Mouse (Mus musculus) C2C12 (cell line): ENCODE measurements around the gene Usp3. TPM values are rescaled to one million over a fixed set of nuclear protein-coding genes. Genes with fewer than 3 reads are reported as not detected.

Experiments used
- H3K27me3 ChIP-seq: one replicate; pipeline ENCODE4 v1.6.1; 2011; ENCODE audit not compliant: control insufficient read depth, insufficient read depth, insufficient read length
- H3K36me3 ChIP-seq: one replicate; pipeline ENCODE4 v1.6.1; 2011; ENCODE audit not compliant: control insufficient read depth, insufficient read depth
- H3K4me3 ChIP-seq: one replicate; pipeline ENCODE4 v1.5.1; 2011; ENCODE audit warnings: mild to moderate bottlenecking, control low read depth; ENCODE audit not compliant: poor library complexity, insufficient read depth, severe bottlenecking
- H3K79me2 ChIP-seq: one replicate; pipeline ENCODE4 v1.6.1; 2011; ENCODE audit not compliant: control insufficient read depth, insufficient read depth
- H3K79me3 ChIP-seq: one replicate; pipeline ENCODE4 v1.6.1; 2011; ENCODE audit warnings: low read depth, control low read depth
- H3ac ChIP-seq: one replicate; pipeline ENCODE3; 2011; ENCODE audit warnings: low read depth; ENCODE audit not compliant: control insufficient read depth, insufficient read length
- CEBPB ChIP-seq: IDR thresholded peaks from one replicate; pipeline ENCODE4 v1.6.1; 2011; ENCODE audit warnings: low read depth, mild to moderate bottlenecking, control low read depth, moderate library complexity
- CTCF ChIP-seq: IDR thresholded peaks from one replicate; pipeline ENCODE4 v1.5.1; 2011; ENCODE audit not compliant: control insufficient read depth, insufficient read depth, insufficient read length
- FOSL1 ChIP-seq: IDR thresholded peaks from one replicate; pipeline ENCODE4 v1.8.0; 2011; ENCODE audit warnings: mild to moderate bottlenecking, low read length; ENCODE audit not compliant: poor library complexity, insufficient read depth, severe bottlenecking
- MAX ChIP-seq: IDR thresholded peaks from one replicate; pipeline ENCODE4 v1.6.1; 2011; ENCODE audit warnings: mild to moderate bottlenecking, control low read depth
- MYOD1 ChIP-seq: IDR thresholded peaks from one replicate; pipeline ENCODE4 v1.6.1; 2011; ENCODE audit warnings: low read depth; ENCODE audit not compliant: control insufficient read depth, insufficient read length
- MYOG ChIP-seq: IDR thresholded peaks from one replicate; pipeline ENCODE4 v1.6.1; 2011; ENCODE audit not compliant: control insufficient read depth, insufficient read length; ENCODE audit errors: extremely low read depth
- USF1 ChIP-seq: IDR thresholded peaks from one replicate; pipeline ENCODE4 v1.6.1; 2011; ENCODE audit warnings: low read depth, mild to moderate bottlenecking, control low read depth, moderate library complexity
- long read RNA-seq, 2 experiments: library from polyadenylated mRNA; unstranded; transcript quantifications; one replicate each; pipeline ENCODE4 v2.0.0; 2019 to 2020
- polyA plus RNA-seq: library from polyadenylated mRNA; unstranded; fragments of >200 nt; fragmentation: generic; extraction: Trizol; gene quantifications from one replicate; pipeline ENCODE4 v1.2.1, GENCODE M21; 2012; ENCODE audit warnings: missing spikeins

The Usp3 gene
- polyA plus RNA-seq = 12.1 TPM
- long read RNA-seq, experiment 1, full-length matches to known transcripts = 8 of 21 reads
- long read RNA-seq, experiment 1, partial matches to known transcripts = 6 of 21 reads
- long read RNA-seq, experiment 1, other reads (novel, unspliced or antisense) = 7 of 21 reads
- long read RNA-seq, experiment 2, full-length matches to known transcripts = 82 of 112 reads
- long read RNA-seq, experiment 2, partial matches to known transcripts = 7 of 112 reads
- long read RNA-seq, experiment 2, other reads (novel, unspliced or antisense) = 23 of 112 reads

DNA sequence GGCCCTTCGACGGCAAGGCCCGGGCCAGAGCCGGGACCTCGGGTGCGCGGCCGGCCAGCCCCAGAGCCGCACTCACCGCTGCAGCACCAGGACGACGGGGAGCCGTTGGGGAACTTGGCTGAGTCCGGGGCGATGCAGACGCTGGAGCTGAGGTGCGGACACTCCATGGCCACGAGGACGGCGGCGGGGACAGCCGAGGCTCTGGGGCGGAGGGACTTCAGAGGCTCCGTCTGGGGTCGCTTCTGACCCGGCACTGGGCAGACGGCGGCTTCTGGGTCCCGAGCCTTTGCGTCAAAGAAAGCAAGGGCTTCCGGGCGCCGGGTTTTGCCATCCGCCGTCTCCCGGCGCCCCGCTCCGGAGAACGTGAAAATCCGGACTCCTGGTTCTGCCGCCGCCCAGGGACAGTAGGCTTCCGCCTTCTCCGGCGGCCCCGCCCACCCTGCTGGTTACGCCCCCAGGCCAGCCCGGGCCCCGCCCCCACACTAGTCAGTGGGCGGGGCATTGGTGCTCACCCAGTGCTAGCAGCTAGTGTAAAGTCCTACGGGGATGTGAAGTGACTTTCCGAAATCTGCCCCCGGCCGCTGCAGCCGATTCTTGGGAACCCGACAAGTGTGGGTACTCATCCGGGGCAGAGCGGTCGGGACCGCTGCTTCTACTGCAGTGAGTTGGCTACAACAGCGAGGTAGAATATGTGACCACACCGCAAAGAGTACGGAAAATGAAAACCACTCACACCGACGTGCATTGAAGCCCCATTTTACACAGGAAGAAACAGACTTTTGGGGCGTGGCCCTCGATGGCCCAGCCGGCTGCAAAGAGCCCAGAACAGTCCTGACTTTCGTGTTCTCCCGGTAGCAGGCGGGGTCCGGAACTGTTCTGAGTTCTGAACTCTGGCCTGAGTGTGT, at the start of gene Usp3:
Gene Usp3, minus strand, starts transcription at position 435 of the 905 bp plus-strand sequence.
- Histone ChIP-seq H3K27me3 (no peaks in the 10 kb centered on the region), H3K4me3 (peak within 1 kb of the TSS; percentile 60), H3K79me2 (peaks cover 48% of the 10 kb centered on the region), H3ac (peak within 1 kb of the TSS; percentile 79), H3K36me3 (no peaks in the 10 kb centered on the region), H3K79me3 (peaks cover 40% of the 10 kb centered on the region)
- peak; percentile 15 for TF ChIP-seq MAX
- TF ChIP-seq FOSL1 = no peak

DNA sequence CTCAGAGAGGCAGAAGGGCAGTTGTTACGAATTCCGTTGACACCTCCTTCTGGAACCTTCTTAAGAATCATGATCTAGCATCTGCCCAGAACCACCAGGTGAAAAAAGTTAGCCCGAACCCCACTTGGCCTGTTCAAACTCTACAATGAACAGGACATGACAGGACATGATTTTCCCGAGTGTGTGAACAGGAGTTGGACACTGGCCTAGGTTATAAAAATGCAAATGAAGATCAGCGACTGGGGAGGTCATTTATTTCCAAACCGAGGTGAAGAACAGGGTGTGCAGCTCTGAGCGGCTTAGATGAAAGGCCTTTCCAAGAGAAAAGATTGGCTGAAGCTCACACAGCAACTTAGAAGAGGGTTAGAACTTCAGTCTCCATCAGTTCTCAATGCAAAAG, 47.5 kb upstream of the Usp3 start:
- no peak for TF ChIP-seq CTCF
- TF ChIP-seq MYOD1 = no peak
- TF ChIP-seq MAX = no peak
- TF ChIP-seq FOSL1 = no peak
- TF ChIP-seq USF1 = no peak
- no peak for TF ChIP-seq MYOG
- TF ChIP-seq CEBPB = no peak
- Histone ChIP-seq H3K27me3 (peaks cover 6% of the 10 kb centered on the region), H3K4me3 (no peak overlapping the region), H3K79me2 (no peaks in the 10 kb centered on the region), H3K79me3 (no peaks in the 10 kb centered on the region), H3K36me3 (no peaks in the 10 kb centered on the region), H3ac (no peak overlapping the region)

DNA sequence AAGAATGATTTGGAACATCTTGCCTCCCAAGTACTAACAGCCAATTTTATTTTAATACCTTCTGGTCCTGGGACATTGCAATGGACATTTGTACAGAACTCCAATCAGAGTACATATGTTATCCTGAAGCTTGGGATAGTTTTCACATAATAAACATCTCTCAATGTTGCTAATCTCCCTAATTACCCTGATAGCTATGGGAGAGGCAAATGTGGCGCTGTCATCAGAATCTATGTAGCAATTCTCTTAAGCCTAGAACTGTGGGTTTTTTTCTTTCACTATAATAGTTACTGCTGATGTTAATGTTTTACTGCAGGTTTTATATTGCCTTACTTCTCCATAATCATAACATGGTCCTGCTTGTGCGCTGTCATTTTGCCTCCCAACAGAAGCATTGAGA, 46.7 kb upstream of the Usp3 start:
- no peak for TF ChIP-seq MYOG
- no peaks in the 10 kb centered on the region for H3K36me3 ChIP-seq
- no peaks in the 10 kb centered on the region for H3K79me2 ChIP-seq
- no peak overlapping the region for H3ac ChIP-seq
- no peak overlapping the region for H3K4me3 ChIP-seq
- peaks cover 6% of the 10 kb centered on the region for H3K27me3 ChIP-seq
- no peaks in the 10 kb centered on the region for H3K79me3 ChIP-seq

DNA sequence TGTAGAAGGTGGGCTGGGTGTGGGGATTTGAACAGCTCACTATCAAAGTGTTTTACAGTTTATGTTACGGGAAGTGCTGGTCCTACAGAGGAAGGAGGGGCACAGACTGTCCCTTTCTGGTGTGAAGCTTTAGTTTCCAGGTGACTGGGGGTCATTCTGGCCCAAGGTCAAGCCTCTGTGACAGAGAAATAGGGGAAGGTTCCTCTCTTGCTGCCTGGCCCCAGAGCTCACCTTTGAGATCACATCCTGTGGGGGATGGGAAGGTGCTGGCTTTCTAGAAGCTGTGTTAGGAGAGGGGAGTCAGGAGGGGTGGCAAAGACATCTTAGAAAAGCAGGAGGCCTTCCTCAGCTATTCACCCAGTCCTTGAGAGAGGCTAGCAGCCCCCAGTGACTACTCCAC, 39.5 kb upstream of the Usp3 start:
- H3ac ChIP-seq = no peak overlapping the region
- no peaks in the 10 kb centered on the region for H3K36me3 ChIP-seq
- no peaks in the 10 kb centered on the region for H3K27me3 ChIP-seq
- no peaks in the 10 kb centered on the region for H3K79me2 ChIP-seq
- H3K4me3 ChIP-seq = no peak overlapping the region
- no peaks in the 10 kb centered on the region for H3K79me3 ChIP-seq
- no peak for TF ChIP-seq USF1
- TF ChIP-seq MYOD1 = no peak
- TF ChIP-seq CTCF = no peak
- no peak for TF ChIP-seq MAX
- TF ChIP-seq FOSL1 = no peak
- TF ChIP-seq MYOG = no peak
- TF ChIP-seq CEBPB = no peak

DNA sequence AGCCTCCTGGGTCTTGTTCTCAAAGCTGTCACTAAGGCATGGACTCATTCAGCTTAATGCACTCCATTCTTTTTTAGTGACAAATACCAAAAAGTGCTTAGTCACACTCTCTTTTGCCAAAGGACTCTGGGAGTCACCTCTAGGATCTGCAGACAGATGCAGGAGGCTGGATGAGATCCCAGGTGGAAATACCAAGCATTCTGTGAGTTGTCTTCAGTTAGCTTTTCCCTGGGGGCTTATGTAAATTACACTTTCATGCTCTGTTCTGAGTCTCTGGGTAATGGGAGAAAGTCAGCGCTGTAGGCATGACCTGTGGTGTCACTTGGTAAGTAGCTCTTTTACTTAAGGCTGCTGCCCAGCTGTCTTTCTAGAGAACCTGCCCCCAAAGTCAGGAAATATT, 38.0 kb upstream of the Usp3 start:
- Histone ChIP-seq H3K79me2 (no peaks in the 10 kb centered on the region), H3ac (no peak overlapping the region), H3K27me3 (no peaks in the 10 kb centered on the region), H3K79me3 (no peaks in the 10 kb centered on the region), H3K4me3 (no peak overlapping the region), H3K36me3 (no peaks in the 10 kb centered on the region)
- no peak for TF ChIP-seq FOSL1
- no peak for TF ChIP-seq MYOD1
- TF ChIP-seq MAX = peak; percentile 66
- no peak for TF ChIP-seq CEBPB
- TF ChIP-seq MYOG = no peak
- TF ChIP-seq USF1 = no peak

DNA sequence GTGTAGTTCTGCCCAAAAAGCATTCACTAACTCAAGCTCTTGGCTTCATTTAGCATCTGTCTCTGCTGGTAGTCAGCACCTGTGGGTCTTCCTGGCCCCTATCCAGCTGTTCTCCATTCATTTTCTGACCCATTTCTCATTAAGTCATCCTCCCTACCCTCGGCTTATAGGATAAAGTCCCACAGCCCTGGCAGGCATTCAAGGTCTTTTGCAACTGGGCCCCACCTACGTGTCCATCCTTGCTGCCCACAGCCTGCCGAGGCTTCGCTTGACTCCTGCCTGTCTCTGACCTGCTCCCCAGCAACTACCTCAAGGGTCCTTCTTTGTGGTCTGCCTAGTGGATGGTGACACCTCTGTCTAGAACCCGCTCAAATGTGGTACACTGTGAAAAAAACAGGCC, 33.7 kb upstream of the Usp3 start:
- no peaks in the 10 kb centered on the region for H3K79me2 ChIP-seq
- no peaks in the 10 kb centered on the region for H3K79me3 ChIP-seq
- H3K36me3 ChIP-seq = no peaks in the 10 kb centered on the region
- H3K4me3 ChIP-seq = no peak overlapping the region
- no peaks in the 10 kb centered on the region for H3K27me3 ChIP-seq
- no peak overlapping the region for H3ac ChIP-seq
- TF ChIP-seq MYOD1 (no peak), USF1 (no peak), CTCF (no peak), FOSL1 (no peak), CEBPB (no peak), MYOG (no peak)
